Mouse (Mus musculus) layer of hippocampus, adult 9-10 months (tissue): Measurements from ENCODE around the gene Slc4a5.
"Not testable (repeated sequence)": the region's sequence is repeated elsewhere in the genome, so short reads cannot be mapped to it uniquely, and the experiment has no call there.

Experiments used
- DNase-seq: peaks from one replicate; pipeline ENCODE4 v3.0.0; 2022; ENCODE audit warnings: low spot score

Slc4a5 gene

DNA sequence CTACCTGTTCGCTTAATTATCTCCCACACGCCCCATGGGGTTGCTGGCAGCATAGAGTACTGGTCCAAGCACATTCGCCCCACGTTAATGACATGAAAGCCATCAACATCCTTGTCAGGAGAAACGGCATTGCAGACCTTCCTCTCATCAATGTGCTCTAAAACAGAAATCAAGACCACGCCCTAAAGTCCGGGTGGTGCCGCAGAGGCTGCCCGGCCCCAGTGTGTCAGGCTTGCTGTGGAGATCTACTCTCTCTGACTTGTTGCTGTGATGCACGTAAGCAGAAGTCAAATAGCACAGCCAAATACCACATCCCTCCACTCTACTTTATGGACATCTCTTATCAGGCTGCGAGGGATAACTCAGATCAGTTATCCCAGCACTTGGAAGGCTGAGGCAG, 91.6 kb downstream of the Slc4a5 start:
- no peak for DNase-seq

GRCm38 (mm10) chr6:83312021-83312420, 92.4 kb downstream of the Slc4a5 start:
- no peak for DNase-seq

GRCm38 (mm10) chr6:83312514-83312913, 92.9 kb downstream of the Slc4a5 start:
- no peak for DNase-seq

GRCm38 (mm10) chr6:83315293-83315692, 95.7 kb downstream of the Slc4a5 start:
- DNase-seq: no peak

DNA sequence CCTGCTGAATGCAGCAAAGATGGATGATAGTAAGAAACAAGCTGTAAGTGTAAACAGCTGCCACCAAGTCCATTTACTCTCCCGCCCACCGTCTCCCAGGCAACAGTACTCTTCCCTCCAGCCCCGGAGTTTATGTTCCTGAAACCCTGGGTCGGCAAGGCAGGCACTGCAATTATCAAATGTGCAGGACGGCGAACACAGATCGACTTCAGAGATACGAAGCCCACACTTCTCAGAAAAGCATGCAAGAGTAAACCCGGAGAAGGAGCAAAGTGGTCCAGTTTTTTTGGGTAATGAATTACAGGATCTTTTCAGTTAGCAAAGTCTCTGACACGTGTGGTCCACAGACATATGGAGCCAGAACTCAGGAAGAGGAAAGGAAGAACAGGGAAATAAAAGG, 96.4 kb downstream of the Slc4a5 start:
- no peak for DNase-seq

DNA sequence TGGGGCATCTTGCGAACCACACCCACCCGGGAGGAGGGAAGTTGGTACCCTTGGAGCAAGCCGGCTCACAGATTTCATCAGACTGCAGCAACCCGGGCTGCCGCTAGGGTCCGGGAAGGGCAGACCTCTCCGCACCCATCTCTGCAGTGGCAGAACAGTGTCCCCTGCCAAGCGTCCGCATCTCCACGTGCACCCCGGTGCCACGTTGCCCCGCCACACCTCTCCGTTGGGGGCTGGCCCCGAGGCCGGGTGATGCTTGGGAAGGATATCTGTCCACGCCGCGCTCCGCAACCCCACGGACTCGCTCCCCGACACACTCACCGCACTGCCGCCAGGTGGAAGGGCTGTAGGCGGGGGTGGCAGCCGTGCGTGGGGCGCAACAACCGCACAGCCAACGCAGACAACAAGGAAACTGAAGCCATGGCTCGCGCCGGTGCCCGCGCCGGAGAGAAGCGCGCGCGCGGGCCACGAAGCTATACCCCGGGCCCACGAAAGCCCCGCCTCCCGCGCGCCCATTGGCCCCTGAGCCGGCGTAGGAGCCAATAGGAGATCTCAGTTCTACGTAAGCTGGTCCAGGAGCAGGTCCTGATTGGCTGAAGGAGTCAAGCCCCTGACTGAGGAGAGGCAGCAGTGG, 97.6 kb downstream of the Slc4a5 start:
- peak; percentile 68 for DNase-seq

GRCm38 (mm10) chr6:83321927-83322326, 102.3 kb downstream of the Slc4a5 start:
- no peak for DNase-seq

- no peak for DNase-seq
Observed at GRCm38 (mm10) chr6:83322794-83323193, 103.2 kb downstream of the Slc4a5 start.

- no peak for DNase-seq
Observed at GRCm38 (mm10) chr6:83323652-83324419, 104.2 kb downstream of the Slc4a5 start.

DNA sequence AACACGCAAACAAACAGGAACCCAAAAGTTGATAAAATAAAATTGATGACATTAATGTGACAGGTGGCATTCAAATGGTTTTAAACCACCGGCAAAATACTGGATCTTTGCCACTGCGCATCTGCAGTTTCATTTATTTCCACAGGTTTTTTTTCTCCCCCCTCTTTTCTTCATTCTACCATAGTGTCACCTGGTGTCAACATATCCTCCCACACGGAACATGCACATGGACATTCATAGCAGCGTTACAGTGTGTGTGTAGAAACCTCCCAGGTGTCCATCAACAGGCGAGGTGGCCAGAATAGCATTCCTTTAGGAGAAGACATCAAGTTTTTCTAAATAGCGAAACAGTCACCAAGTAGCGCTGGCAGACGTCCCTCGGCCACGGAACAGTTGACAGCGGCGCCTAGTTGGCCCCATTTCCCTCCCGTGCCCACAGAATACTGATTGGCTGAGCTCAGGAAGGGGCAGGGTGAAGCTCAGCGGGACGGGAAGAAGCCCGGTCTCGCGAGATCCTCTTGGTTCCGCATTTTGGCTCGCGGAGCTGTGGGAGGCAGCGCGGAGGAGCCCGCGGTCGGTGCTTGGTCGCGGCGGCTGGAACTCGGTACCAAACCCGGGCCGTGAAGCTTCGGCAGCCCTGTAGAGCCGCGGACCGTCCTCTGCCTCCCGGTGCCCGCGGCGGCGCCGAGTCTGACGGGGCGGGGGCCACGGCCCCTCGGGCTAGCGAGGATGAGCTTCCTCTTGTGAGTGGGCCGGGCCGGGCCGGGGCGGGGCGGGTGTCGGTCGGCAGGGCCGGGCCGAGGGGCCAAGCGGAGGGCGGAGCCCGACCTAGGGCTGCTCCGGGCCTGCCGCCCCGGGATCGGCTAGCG, 106.1 kb downstream of the Slc4a5 start, which contains the start of the genes Mthfd2 and Mob1a:
Mthfd2 (minus strand) TSS at position 384 of the 869 bp plus-strand sequence.
Mob1a (plus strand) TSS at position 492 of the 869 bp plus-strand sequence.
- DNase-seq: peak; percentile 91

GRCm38 (mm10) chr6:83326394-83326736, 106.7 kb downstream of the Slc4a5 start:
- DNase-seq: no peak

DNA sequence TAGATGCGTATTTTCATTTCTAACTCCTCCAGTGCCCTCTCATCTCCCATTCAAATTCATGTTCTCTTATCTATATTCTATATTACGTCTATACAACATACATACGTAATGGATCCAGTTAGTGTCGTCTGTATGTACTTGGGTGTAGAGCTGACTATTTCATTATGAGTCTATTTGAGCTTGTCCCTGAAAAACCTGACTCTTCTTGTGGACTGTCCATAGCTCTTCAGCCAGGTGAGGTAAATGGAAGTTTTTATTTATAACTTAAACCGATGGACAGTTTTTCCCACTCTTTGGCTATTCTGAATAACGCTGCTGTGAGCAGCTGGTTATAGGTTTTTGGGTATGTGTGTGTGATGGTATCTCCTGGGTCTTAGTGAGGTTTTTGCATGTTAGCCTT, 107.1 kb downstream of the Slc4a5 start:
- DNase-seq: no peak

- no peak for DNase-seq
Observed at GRCm38 (mm10) chr6:83327591-83328190, 108.1 kb downstream of the Slc4a5 start.

GRCm38 (mm10) chr6:83341387-83341786, 121.8 kb downstream of the Slc4a5 start:
- no peak for DNase-seq

DNA sequence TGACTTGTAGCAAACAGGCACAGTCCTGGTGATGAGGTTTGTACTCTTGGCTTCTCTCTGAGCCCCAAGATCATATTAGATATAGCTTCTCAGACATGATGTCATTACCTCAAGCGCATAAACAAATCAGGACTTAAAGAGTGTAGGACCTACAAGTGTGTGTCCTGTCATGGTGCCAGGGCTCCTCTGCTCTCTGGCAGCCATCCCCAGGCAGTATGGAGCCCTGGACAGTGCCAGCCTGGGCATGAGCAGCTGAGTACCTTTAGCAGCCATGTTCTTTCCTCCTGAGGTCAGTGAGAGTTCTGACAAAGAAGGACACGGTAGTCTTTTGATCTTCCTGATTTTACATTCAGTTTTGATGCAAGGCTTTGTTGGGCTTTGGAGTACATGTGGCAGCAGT, 123.3 kb downstream of the Slc4a5 start:
- no peak for DNase-seq

GRCm38 (mm10) chr6:83345285-83345684, 125.7 kb downstream of the Slc4a5 start:
- not testable (repeated sequence) for DNase-seq

DNA sequence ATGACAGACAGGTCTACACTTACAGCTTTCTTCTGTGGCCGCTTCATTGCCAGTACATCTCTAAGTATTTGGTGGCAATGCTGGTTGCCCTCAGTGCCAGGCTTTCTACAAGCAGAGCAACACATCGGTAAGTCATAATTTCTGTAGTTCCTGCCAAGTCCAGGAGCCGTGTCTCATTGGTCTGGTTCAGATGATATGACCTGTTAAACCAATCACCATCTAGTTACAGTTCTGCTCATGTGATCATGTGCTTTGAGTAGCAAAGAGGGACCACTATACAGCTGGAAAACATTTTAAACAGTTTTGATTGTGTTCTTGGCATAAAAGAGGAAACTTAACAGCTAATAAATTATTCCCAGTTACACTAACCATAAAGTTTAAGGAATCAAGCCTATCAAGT, 128.3 kb downstream of the Slc4a5 start:
- DNase-seq: no peak

GRCm38 (mm10) chr6:83348873-83349272, 129.2 kb downstream of the Slc4a5 start, which contains the start of gene Bola3:
Bola3 (plus strand) TSS chr6:83349147.
- DNase-seq: no peak

GRCm38 (mm10) chr6:83349274-83349958, 129.8 kb downstream of the Slc4a5 start:
- DNase-seq: peak; percentile 49

DNA sequence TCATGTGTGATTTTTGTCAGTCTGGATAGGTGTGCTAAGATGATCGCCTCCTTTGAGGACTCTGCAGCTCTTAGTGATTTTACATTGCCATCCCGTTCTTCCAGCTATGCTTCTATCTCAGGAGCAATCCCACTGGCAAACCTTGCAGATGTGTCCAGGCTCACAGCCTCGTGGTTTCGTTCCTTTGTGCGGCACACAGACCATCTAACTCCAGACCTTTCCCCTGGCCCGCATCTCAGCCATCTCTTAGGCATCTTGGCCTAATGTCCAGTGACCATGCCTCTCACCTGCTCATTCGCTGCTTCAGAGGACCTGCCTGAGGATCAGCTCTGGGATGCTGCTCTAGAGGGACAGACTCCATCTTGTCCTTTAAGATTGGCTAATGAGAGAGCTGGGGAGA, 130.5 kb downstream of the Slc4a5 start:
- no peak for DNase-seq

DNA sequence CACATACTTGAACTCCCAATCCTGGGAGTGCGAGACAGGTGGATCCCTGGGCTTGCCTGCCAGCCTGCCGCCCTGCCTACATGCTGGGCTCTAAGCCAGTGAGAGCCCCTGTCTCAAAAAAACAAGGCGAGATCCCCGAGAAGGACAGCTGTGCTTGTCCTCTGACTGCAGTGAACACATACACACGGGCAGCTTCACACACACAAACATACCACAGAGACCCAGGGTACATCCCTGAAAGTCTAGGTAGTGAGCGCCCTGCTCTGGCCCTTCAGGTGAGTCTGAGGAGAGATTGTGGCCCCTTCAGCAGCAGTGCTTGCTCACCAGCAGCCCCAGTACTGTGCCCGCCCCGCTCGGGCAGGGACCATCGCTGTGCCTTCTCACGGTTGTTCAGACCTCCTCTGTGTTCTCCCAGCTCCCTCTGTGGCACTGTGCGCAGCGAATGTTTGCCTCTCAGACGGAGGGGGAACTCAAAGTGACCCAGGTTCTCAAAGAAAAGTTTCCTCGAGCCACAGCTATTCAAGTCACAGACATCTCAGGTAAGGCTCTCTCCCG, 131.3 kb downstream of the Slc4a5 start:
- no peak for DNase-seq
